Mouse (Mus musculus): ENCODE results near the gene Mettl26.

The Mettl26 gene

DNA sequence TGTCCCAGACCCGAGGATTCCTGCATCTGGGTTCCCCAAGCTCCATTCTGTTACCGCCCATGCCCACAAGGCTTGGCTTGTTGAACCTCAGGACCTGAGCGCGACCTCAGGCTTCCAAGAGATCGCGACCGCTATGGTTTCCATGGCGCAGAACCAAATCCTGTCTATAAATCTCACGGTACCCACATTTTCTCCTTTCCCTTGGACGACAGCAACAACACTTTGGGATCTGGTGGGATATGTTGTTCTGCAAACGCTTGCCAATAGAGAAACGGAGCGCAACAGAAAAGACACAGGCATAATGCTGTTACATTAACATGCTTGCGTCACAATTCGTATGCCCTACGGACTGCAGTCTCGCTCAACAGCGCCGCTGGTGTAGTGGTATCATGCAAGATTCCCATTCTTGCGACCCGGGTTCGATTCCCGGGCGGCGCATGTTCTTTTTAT is at the start of gene Mettl26:
Gene Mettl26, plus strand, starts transcription at position 354 of the 450 bp plus-strand sequence.
- DNase-seq = peak; percentile 96

DNA sequence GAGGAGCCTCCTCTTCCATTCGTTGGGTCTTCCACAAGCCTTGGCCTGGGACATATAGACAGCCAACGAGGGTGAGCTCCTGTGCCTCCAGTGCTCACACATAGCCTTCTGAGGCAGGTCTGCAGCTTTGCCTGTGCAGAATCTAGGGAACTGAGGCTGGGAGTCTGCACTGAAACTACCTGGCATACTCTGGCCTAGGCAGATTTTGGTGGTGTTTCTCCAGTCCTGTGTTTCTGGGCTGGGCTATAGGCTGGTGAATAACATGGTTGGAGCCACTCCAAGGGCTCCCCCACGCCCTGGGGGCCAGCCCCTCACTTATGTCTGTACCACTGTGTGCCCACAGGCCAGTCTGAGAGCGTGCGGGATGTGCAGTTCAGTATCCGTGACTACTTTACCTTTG is 49.6 kb upstream of the Mettl26 start:
- no peak for DNase-seq

DNA sequence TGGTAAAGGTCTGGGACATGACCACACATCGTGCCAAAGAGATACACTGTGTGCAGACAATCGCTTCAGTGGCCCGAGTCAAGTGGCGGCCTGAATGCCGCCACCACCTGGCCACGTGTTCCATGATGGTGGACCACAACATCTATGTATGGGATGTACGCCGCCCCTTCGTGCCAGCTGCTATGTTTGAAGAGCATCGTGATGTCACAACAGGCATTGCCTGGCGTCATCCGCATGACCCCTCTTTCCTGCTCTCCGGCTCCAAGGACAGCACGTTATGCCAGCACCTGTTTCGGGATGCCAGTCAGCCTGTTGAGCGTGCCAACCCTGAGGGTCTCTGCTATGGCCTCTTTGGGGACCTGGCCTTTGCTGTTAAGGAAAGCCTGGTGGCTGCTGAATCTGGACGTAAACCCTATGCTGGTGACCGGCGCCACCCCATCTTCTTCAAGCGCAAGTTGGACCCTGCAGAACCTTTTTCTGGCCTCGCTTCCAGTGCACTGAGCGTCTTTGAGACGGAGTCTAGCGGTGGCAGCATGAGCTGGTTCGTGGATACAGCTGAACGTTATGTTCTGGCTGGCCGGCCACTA is 48.8 kb upstream of the Mettl26 start:
- DNase-seq = no peak

- DNase-seq = no peak
Measured at GRCm38 (mm10) chr17:25827011-25827410, 47.9 kb upstream of the Mettl26 start.

GRCm38 (mm10) chr17:25827546-25828222 is 47.2 kb upstream of the Mettl26 start:
- DNase-seq = no peak

DNA sequence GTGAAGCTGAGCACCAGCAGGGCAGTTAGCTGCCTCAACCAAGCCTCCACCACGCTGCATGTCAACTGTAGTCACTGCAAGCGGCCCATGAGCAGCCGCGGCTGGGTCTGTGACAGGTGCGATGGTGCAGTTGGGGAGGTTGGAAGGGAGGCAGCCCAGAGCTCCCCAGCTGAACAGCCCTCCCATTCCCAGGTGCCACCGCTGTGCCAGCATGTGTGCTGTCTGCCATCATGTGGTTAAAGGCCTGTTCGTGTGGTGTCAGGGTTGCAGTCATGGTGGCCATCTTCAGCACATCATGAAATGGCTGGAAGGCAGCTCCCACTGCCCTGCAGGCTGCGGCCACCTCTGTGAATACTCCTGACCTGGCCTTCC is 46.7 kb upstream of the Mettl26 start:
- DNase-seq = no peak

DNA sequence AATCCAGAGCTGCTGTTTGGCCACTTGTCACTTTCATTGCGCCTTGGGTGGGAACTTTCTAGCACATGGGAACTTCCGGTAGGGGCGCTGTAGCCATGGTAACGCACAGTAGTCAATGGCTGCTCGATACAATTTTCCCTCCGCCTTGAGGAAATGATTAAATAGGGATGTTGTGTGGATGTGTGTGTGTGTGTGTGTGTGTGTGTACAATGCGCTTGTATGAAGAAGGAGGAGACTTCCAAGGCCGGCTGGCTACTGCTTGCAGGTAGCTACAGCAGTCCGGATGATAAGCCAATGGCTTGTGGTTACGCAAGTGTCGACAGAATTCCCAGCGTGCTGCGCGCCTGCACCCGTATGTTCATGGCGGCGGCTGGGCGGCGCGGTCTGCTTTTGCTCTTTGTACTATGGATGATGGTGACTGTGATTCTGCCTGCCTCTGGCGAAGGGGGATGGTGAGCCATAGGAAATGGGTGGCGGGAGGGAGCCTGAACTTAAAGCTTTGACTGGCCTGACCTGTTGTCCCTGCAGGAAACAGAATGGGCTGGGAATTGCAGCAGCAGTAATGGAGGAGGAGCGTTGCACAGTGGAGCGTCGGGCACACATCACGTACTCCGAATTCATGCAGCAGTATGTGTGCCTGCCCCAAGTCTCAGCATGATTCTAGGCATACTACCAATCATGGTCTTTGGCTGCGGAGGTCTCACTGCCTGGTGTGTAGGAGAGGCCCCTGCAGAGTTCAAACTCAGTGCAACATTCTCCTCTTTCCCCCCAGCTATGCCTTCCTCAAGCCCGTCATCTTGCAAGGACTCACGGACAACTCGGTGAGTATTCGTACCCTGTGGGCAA is 45.9 kb upstream of the Mettl26 start, which contains the start of gene Jmjd8:
Gene Jmjd8, plus strand, starts transcription at position 156 of the 846 bp plus-strand sequence.
- peak; percentile 85 for DNase-seq

- peak; percentile 62 for DNase-seq
Measured at GRCm38 (mm10) chr17:25829558-25830017, 45.3 kb upstream of the Mettl26 start.

GRCm38 (mm10) chr17:25830200-25830753 is 44.6 kb upstream of the Mettl26 start:
- peak; percentile 57 for DNase-seq

- peak; percentile 53 for DNase-seq
Measured at GRCm38 (mm10) chr17:25830806-25831431, 44.0 kb upstream of the Mettl26 start.

GRCm38 (mm10) chr17:25831451-25832281 is 43.2 kb upstream of the Mettl26 start:
- peak; percentile 77 for DNase-seq

- peak; percentile 99 for DNase-seq
Measured at GRCm38 (mm10) chr17:25832436-25833290, 42.2 kb upstream of the Mettl26 start.

GRCm38 (mm10) chr17:25833291-25833663 is 41.6 kb upstream of the Mettl26 start, which contains the start of gene Stub1:
Stub1 (minus strand) TSS chr17:25833404.
- DNase-seq = no peak

- DNase-seq = peak; percentile 74
Measured at GRCm38 (mm10) chr17:25833961-25834594, 40.8 kb upstream of the Mettl26 start.

- DNase-seq = peak; percentile 69
Measured at GRCm38 (mm10) chr17:25834595-25835222, 40.2 kb upstream of the Mettl26 start.

DNA sequence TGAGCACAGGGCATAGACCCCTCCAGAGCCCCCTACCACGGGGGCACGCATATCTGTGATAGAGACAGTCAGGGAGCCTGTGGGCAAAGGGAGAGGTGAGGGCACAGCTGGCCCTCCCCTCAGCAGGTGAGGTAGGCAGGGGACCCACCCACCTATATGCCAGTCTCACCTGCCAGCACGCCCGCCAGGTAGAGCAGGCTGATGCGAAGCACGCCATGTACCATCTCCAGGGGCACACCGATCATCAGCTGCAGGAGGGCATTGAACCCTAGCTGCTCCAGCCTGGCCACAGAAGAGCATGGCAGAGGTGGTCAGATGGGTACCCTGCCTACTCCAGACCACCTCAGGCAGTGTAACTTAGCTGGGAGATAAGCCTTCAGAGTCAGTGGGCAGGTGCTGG is 39.6 kb upstream of the Mettl26 start:
- peak; percentile 57 for DNase-seq

GRCm38 (mm10) chr17:25835816-25836215 is 39.1 kb upstream of the Mettl26 start:
- peak; percentile 68 for DNase-seq

- no peak for DNase-seq
Measured at GRCm38 (mm10) chr17:25836397-25837075, 38.3 kb upstream of the Mettl26 start.

DNA sequence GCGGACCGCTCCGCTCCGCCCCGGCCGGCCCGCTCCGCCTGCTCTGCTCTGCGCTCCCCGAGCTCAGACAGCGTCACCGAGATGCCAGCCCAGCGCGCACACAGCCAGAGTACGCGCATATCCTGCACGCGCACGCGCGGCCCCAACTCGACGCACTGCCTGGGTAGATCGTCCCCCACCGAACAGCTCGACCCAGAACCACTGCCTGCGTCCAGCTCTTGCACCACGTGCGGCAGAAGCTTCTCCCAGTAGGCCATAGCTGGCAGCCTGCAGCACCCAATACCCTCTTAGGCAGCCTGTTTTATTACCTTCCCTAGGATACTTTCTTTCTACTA is 37.8 kb upstream of the Mettl26 start, which contains the start of gene Rhbdl1:
Gene Rhbdl1, minus strand, starts transcription at position 220 of the 335 bp plus-strand sequence.
- DNase-seq = peak; percentile 89

Data from cerebellum, adult 9-10 months (tissue).